Mouse (Mus musculus) testis, adult 2 months (tissue): ENCODE results near the gene Tbc1d32.
A peak's percentile ranks its signal among the peaks of the same experiment; 100 is the strongest.

Source experiments
- CTCF ChIP-seq: fragments of 200-500 bp; IDR thresholded peaks from 2 replicates; pipeline ENCODE4 v1.5.1; 2012; ENCODE audit warnings: low read depth, mild to moderate bottlenecking, inconsistent platforms, low read length, moderate library complexity; ENCODE audit not compliant: control insufficient read depth, insufficient read depth, insufficient replicate concordance
- POLR2A ChIP-seq: fragments of 200-500 bp; IDR thresholded peaks from 2 replicates; pipeline ENCODE4 v1.6.1; 2012; ENCODE audit warnings: low read depth, mild to moderate bottlenecking, inconsistent platforms, low read length, moderate library complexity; ENCODE audit not compliant: control insufficient read depth

GRCm38 (mm10) chr10:56114951-56115635, 113.4 kb downstream of the Tbc1d32 start:
- TF ChIP-seq POLR2A (peak; percentile 45; the same call in 1 of the 2 replicates), CTCF (no peak)
